Comparison of ENCODE assay signal across 8 mouse cellular contexts in the genomic region with DNA sequence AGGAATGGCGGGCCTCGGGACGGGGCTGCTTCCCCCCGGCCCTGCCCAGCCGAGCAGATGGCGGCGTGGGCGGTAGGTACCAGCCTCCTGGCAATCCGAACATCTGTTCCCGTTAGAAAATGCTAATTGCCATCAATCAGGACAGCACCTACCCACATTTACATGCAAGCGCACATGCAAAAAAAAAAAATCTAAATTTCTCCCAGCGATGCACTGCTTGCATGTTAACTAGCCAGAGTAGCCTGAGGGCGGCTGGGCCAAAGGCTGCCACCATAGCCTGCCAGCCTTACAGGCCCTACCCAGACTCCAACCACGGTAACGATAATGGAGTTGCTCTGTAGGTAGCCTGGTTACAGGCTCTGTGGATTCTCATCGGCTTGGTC.
DNase-seq lines count a peak whose midpoint lies in the region; TF ChIP-seq lines count a peak whose summit lies in the region.
"Had no signal": no experiment of that assay in that cellular context is flagged by ENCODE, and none has a peak within 500 bp of the region (broad histone marks: within the 10 kb centered on the region; RNA-seq: fewer than 3 reads in every experiment).

No protein-coding gene starts in this region.

- TF ChIP-seq CTCF in left cerebral cortex, adult 2 months (IDR thresholded peaks at IDR 0.05) = no peak

- H3K27ac ChIP-seq in left cerebral cortex, adult 2 months = peak overlapping the region; percentile 96

- intact Hi-C loops in left cerebral cortex, adult 2 months (cut with DNase I) = loop anchor here (1.0 to 5.0 kb wide), 4 partner anchors 35 to 114 kb away; no protein-coding TSS in a partner anchor

- DNase-seq in cerebellum, postnatal 36 days = peak; percentile 67 to 70
- DNase-seq in frontal cortex, postnatal 14 days (ENCODE audit: low spot score in 2 of 2) = peak; percentile 64 to 71
- DNase-seq in left cerebral cortex, adult 2 months (ENCODE audit: extremely low spot score in 1 of 2, low spot score in 2 of 2) = peak; percentile 82 to 86
- DNase-seq in right cerebral cortex, adult 2 months (ENCODE audit: low spot score in 2 of 2) = peak; percentile 84 to 87
- no peak for DNase-seq in kidney, postnatal 10 days
- no peak for DNase-seq in thymus, postnatal 10 days (ENCODE audit: low spot score in 2 of 2)
- no peak for DNase-seq in kidney, adult 8-10 months

- H3K4me3 ChIP-seq in left cerebral cortex, adult 2 months = no peak overlapping the region
- H3K4me3 ChIP-seq: limb, embryonic 12.5 days had no signal

Comparison
In these comparisons a context has a peak if more than half of its experiments do, and no peak if none do; other contexts are left out.
1. DNase-seq: peak in cerebellum, postnatal 36 days (2 of 2), frontal cortex, postnatal 14 days (2 of 2), left cerebral cortex, adult 2 months (2 of 2) and right cerebral cortex, adult 2 months (2 of 2); none in kidney, postnatal 10 days (single experiment), thymus, postnatal 10 days (0 of 2) and kidney, adult 8-10 months (0 of 2).